Mouse (Mus musculus) erythroblast, embryonic 14.5 days (primary cell): ENCODE measurements around the gene Garnl3.

Experiments used
- GATA1 ChIP-seq: IDR thresholded peaks from 2 replicates; pipeline ENCODE4 v1.6.1; 2012; ENCODE audit warnings: low read length, inconsistent platforms, mixed read lengths
- TAL1 ChIP-seq: IDR thresholded peaks from 3 replicates; pipeline ENCODE4 v1.6.1; 2012; ENCODE audit warnings: low read length, inconsistent platforms, mixed read lengths

- TF ChIP-seq TAL1: no peak
- no peak for TF ChIP-seq GATA1
These were observed 129.3 kb downstream of the Garnl3 start for GRCm38 (mm10) chr2:33002144-33002543.
